Mouse (Mus musculus) heart, embryonic 11.5 days (tissue): ENCODE data around the gene Exosc6. TPM values are rescaled to one million over a fixed set of nuclear protein-coding genes. Genes with fewer than 3 reads are reported as not detected.

ENCODE experiments used
- ATAC-seq: fragments of 200-750 bp; cut with Nextera tagmentation; replicated peaks from 2 replicates; pipeline ENCODE4 v1.8.0; 2017; ENCODE audit warnings: moderate library complexity; ENCODE audit not compliant: insufficient number of reproducible peaks, low FRiP score, low TSS enrichment
- H3K27ac ChIP-seq: fragments of 300-500 bp; sonication (generic); 2 replicates; pipeline ENCODE4 v1.5.1; 2014; ENCODE audit warnings: mild to moderate bottlenecking, low read depth, low read length
- H3K27me3 ChIP-seq: fragments of 300-500 bp; sonication (generic); 2 replicates; pipeline ENCODE4 v1.6.1; 2014; ENCODE audit warnings: mild to moderate bottlenecking, low read length, mixed read lengths; ENCODE audit not compliant: control insufficient read depth, insufficient read depth
- H3K36me3 ChIP-seq: fragments of 300-500 bp; sonication (generic); 2 replicates; pipeline ENCODE4 v1.6.1; 2014; ENCODE audit warnings: mild to moderate bottlenecking, low read length, moderate library complexity, mixed read lengths; ENCODE audit not compliant: control insufficient read depth, insufficient read depth
- H3K4me1 ChIP-seq: fragments of 300-500 bp; sonication (generic); 2 replicates; pipeline ENCODE4 v1.6.1; 2014; ENCODE audit warnings: low read length; ENCODE audit not compliant: control insufficient read depth, insufficient read depth
- H3K4me2 ChIP-seq: fragments of 300-500 bp; sonication (generic); 2 replicates; pipeline ENCODE4 v1.6.1; 2014; ENCODE audit warnings: mild to moderate bottlenecking, moderate library complexity
- H3K4me3 ChIP-seq: fragments of 300-500 bp; sonication (generic); 2 replicates; pipeline ENCODE4 v1.5.1; 2014; ENCODE audit warnings: low read depth, low read length
- H3K9ac ChIP-seq: fragments of 300-500 bp; sonication (generic); 2 replicates; pipeline ENCODE4 v1.6.1; 2014; ENCODE audit warnings: mild to moderate bottlenecking, low read depth, low read length, moderate library complexity
- H3K9me3 ChIP-seq: fragments of 300-500 bp; sonication (generic); replicated peaks from 2 replicates; pipeline ENCODE4 v1.6.1; 2016; ENCODE audit warnings: low read length; ENCODE audit not compliant: control insufficient read depth
- WGBS: fragments of 180-500 bp; shearing (Covaris S2); extraction: QIAGEN DNeasy Blood & Tissue Kit; methylation state at CpG from one replicate; pipeline ENCODE4 v1.1.7; 2014; ENCODE audit not compliant: insufficient replicate concordance; 5-methylcytosine and 5-hydroxymethylcytosine counted together
- polyA plus RNA-seq: library from polyadenylated mRNA; unstranded; fragments of >200 nt; fragmentation: Nextera tagmentation; extraction: Ambion mirVana; gene quantifications from 2 replicates; pipeline ENCODE4 v1.2.1, GENCODE M21; 2014

Gene Exosc6
- polyA plus RNA-seq, 1 experiment from 2014 or later, result 18.4 TPM

DNA sequence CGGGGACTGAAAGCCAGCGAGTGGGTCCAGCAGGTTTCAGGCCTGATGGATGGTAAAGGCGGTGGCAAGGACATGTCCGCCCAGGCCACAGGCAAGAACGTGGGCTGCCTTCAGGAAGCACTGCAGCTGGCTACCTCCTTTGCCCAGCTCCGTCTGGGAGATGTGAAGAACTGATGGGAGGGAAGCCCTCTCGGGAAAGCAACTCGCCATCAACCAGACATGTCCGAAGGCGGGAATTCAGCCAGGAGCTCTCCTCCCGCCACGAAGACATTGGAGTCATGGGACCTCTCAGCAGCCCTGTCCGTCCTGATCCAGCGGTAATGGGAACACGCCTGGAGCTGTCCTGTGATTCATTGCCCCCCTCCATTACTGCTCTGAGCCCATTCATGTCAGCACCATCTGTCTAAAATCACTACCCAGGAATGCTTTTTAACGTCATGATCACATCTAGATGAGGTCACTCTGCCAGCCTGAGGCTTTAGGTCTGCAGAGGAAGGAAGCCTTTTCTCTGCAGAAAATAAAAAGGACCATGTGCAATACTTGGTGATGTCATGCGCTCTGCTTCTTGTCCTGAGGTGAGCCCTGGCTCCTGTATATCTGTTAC, 1.0 kb upstream of the Exosc6 start:
- no peak for ATAC-seq
- H3K4me1 ChIP-seq, result peaks cover 15% of the 10 kb centered on the region
- H3K36me3 ChIP-seq, result peaks cover 37% of the 10 kb centered on the region
- H3K9ac ChIP-seq, result no peak overlapping the region
- H3K27ac ChIP-seq, result no peak overlapping the region
- no peaks in the 10 kb centered on the region for H3K27me3 ChIP-seq
- no peaks in the 10 kb centered on the region for H3K9me3 ChIP-seq
- WGBS, result 87% methylated on average over 17 of the region's 17 CpGs
- H3K4me2 ChIP-seq, result no peak overlapping the region
- H3K4me3 ChIP-seq, result no peak overlapping the region

DNA sequence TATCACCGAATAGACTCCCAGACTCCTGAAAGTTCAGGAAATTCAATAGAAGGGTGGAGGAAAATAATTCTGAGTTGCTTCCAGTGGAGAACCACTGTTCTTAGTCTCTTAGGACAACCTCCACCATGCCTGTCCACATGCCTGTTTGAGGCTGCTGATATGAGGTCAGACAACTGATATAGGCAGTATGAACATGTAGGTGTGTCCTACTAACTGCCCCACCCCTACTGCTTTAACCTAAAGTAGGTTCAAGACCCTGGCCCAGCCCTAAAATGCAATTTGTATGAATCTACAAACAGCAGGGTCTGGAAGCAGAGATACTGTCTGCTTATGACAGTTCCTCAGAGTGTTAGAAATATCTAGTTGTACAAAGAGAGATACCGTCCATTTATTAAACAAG, 478 bp upstream of the Exosc6 start:
- Histone ChIP-seq H3K27me3 (no peaks in the 10 kb centered on the region), H3K9me3 (no peaks in the 10 kb centered on the region), H3K4me3 (0 out of 2 replicates have a peak overlapping the region, but pooled peaks have one; percentile 86), H3K4me2 (no peak overlapping the region), H3K36me3 (peaks cover 34% of the 10 kb centered on the region), H3K9ac (no peak overlapping the region), H3K27ac (no peak overlapping the region), H3K4me1 (peaks cover 15% of the 10 kb centered on the region)
- no peak for ATAC-seq
- WGBS, result 55% methylated on average over 2 of the region's 2 CpGs

DNA sequence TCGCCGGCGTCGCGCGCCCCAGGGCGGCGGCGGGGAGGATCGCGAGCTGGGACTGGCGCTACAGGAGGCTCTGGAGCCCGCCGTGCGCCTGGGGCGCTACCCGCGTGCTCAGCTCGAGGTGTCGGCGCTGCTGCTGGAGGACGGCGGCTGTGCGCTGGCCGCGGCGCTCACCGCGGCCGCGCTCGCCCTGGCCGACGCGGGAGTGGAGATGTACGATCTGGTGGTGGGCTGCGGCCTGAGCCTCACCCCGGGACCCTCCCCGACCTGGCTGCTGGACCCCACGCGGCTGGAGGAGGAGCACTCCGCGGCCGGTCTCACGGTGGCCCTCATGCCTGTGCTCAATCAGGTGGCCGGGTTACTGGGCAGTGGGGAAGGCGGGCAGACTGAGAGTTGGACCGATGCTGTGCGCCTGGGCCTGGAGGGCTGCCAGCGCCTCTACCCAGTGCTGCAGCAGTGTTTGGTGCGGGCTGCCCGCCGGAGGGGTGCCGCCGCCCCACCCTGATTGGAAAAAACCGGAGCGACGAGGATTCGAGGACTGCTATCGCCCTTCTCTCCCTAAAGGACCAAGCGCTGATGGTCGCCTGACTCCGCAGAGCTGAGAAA, 653 bp downstream of the Exosc6 start:
- peak; percentile 39 for ATAC-seq
- H3K4me1 ChIP-seq, result peaks cover 24% of the 10 kb centered on the region
- H3K27ac ChIP-seq, result peak overlapping the region; percentile 76
- H3K9me3 ChIP-seq, result no peaks in the 10 kb centered on the region
- H3K27me3 ChIP-seq, result no peaks in the 10 kb centered on the region
- H3K9ac ChIP-seq, result peak overlapping the region; percentile 90
- whole genome bisulfite sequencing, result under 1% methylated on average over 60 of the region's 63 CpGs
- H3K4me3 ChIP-seq, result peak overlapping the region; percentile 86
- peak overlapping the region; percentile 95 for H3K4me2 ChIP-seq
- peaks cover 31% of the 10 kb centered on the region for H3K36me3 ChIP-seq

DNA sequence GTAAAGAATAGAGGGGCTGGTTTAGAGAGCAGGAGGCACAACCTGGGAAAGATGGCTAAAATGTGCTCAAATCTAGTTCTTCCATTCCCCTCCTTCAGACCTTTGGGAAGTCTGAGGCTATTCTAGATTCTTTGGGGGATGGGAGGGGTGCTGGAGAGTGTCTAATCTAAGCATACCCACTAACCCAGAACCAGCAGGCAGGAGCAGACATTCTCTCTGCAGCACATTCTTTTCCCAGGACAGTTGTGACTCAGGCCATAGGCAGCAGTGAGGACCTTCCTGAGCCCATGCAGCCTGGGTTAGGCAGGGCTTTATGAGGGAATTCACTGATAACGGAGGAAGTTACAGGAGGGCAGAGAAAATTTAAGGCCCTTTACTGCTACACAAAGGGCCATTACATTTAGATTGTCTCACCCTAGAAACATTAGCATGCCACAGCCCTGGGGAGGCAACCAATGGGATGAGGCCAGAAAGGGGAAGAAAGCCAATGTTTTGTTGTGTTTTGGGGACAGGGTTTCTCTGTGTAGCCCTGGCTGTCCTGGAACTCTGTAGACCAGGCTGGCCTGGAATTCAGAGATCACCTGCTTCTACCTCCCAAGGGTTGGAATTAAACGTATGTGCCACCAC, 2.9 kb downstream of the Exosc6 start:
- peak overlapping the region; percentile 37; the same call in 1 of the 2 replicates for H3K27ac ChIP-seq
- H3K36me3 ChIP-seq, result peaks cover 15% of the 10 kb centered on the region
- no peak overlapping the region for H3K4me2 ChIP-seq
- WGBS, result 44% methylated on average over 2 of the region's 2 CpGs
- no peak for ATAC-seq
- peaks cover 24% of the 10 kb centered on the region for H3K4me1 ChIP-seq
- H3K4me3 ChIP-seq, result no peak overlapping the region
- no peak overlapping the region for H3K9ac ChIP-seq
- H3K27me3 ChIP-seq, result no peaks in the 10 kb centered on the region
- H3K9me3 ChIP-seq, result no peaks in the 10 kb centered on the region

DNA sequence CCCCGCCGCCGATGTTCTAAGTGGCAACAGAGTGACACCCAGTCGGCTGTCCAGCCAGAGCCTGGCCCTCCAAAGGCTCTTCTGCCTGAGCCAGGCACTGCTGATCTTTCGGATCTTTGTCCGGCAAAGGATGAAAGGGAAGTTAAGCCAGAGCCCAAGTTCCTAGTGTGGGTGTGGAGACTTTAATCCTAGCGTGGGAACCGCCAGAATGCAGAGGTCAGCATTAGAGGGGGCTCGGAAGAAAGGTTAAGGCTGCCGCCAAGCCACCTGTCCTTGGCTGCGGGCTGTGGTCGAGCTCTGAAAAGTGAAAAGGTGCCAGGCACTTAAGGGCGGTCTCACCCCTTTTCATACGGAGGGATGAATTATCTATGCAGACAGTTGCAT, 5.5 kb downstream of the Exosc6 start:
- Histone ChIP-seq H3K9ac (peak overlapping the region; percentile 68), H3K9me3 (no peaks in the 10 kb centered on the region), H3K27me3 (no peaks in the 10 kb centered on the region), H3K27ac (no peak overlapping the region), H3K36me3 (0 out of 2 replicates have a peak, but pooled peaks cover 4% of the 10 kb centered on the region), H3K4me2 (peak overlapping the region; percentile 80), H3K4me3 (peak overlapping the region; percentile 53), H3K4me1 (peaks cover 24% of the 10 kb centered on the region)
- WGBS, result under 1% methylated on average over 14 of the region's 14 CpGs
- ATAC-seq, result no peak

DNA sequence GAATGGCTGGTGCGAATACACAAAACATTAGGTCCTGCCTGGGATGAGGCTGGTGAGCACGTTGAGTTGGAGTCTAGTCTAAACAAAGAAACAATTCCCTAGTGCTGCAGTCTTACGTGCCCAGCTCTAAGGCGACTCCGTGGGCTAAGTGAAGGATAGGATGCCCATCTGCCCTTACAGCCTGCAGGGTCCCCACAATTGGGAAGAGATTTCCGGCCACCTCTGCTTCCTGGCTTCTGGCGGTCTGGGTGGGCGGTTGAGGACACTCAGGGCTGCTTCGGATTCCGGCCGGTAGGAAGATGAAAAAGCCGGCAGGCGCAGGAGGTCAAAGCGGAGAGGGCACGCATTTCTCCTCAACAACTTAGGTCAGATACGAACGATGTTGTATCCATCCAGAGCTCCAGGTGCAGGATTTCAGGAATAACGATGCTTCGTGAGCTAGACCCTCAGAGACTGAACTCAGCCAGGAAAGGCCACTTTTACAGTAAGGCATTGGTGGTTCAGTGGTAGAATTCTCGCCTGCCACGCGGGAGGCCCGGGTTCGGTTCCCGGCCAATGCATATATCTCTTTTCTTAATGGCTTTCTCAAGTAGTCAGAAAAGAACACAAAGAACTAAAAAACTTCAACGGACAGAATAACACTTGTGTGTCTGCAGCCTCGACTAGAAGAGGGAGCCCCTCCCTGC, 6.1 kb downstream of the Exosc6 start:
- Histone ChIP-seq H3K4me3 (peak overlapping the region; percentile 53), H3K4me1 (peaks cover 21% of the 10 kb centered on the region), H3K4me2 (peak overlapping the region; percentile 80), H3K36me3 (0 out of 2 replicates have a peak, but pooled peaks cover 4% of the 10 kb centered on the region), H3K9ac (peak overlapping the region; percentile 68), H3K9me3 (no peaks in the 10 kb centered on the region), H3K27me3 (no peaks in the 10 kb centered on the region), H3K27ac (no peak overlapping the region)
- peak; percentile 72 for ATAC-seq
- WGBS, result under 1% methylated on average over 27 of the region's 27 CpGs

GRCm38 (mm10) chr8:111062893-111063292, 6.8 kb downstream of the Exosc6 start:
- no peak overlapping the region for H3K27ac ChIP-seq
- no peaks in the 10 kb centered on the region for H3K27me3 ChIP-seq
- no peaks in the 10 kb centered on the region for H3K9me3 ChIP-seq
- no peak overlapping the region for H3K9ac ChIP-seq
- 54% methylated on average over 2 of the region's 2 CpGs for WGBS
- no peak for ATAC-seq
- H3K4me3 ChIP-seq, result no peak overlapping the region
- 0 out of 2 replicates have a peak, but pooled peaks cover 3% of the 10 kb centered on the region for H3K36me3 ChIP-seq
- peaks cover 15% of the 10 kb centered on the region for H3K4me1 ChIP-seq
- peak overlapping the region; percentile 80 for H3K4me2 ChIP-seq

DNA sequence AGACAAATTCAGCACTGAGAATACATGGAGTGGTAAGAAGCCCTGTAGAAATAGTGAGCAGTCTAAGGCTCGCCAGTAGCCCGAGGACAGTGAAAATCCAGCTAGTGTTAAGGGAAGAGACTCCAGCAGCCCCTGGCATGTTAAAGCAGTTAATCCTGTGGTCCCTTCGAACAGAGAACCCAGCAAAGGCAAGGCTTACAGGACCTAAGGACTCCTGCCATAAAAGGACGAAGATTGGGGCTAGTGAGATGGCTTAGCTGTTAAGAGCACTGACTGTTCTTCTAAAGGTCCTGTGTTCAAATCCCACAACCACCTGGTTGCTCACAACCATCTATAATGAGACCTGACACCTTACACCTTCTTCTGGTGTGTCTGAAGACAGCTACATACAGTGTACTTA, 10.2 kb downstream of the Exosc6 start:
- 52% methylated on average over 4 of the region's 4 CpGs for WGBS
- Histone ChIP-seq H3K4me2 (no peak overlapping the region), H3K27me3 (no peaks in the 10 kb centered on the region)

More for the DNA sequence above, 10.2 kb downstream of the Exosc6 start:
- no peaks in the 10 kb centered on the region for H3K9me3 ChIP-seq
- no peak overlapping the region for H3K9ac ChIP-seq
- no peak for ATAC-seq
- no peak overlapping the region for H3K27ac ChIP-seq
- no peaks in the 10 kb centered on the region for H3K36me3 ChIP-seq
- no peak overlapping the region for H3K4me3 ChIP-seq
- H3K4me1 ChIP-seq, result peaks cover 2% of the 10 kb centered on the region; the same call in 1 of the 2 replicates
